Mouse (Mus musculus) T-helper 2 cell (primary cell): ENCODE results near the gene Zbp1.

Experiments used
- in situ Hi-C: fragments of 300-600 bp; cut with MboI, MseI; formaldehyde crosslinking; loops from one replicate; pipeline ENCODE4 v1.15.1; 2025; ENCODE audit warnings: high pct_unique_total_duplicates

The Zbp1 gene

GRCm38 (mm10) chr2:173217246-173217645 lies 1.5 kb downstream of the Zbp1 start:
- in situ Hi-C loops, result loop anchor here (5.0 kb wide), 1 partner anchor 235 kb away; no protein-coding TSS in a partner anchor

- in situ Hi-C loops, result loop anchor here (5.0 kb wide), 1 partner anchor 235 kb away; no protein-coding TSS in a partner anchor
These were observed 1.9 kb downstream of the Zbp1 start for GRCm38 (mm10) chr2:173216840-173217239.

- in situ Hi-C loops, result no loop called here
These were observed 6.5 kb downstream of the Zbp1 start for GRCm38 (mm10) chr2:173212227-173212626.

GRCm38 (mm10) chr2:173209091-173209815 lies 9.5 kb downstream of the Zbp1 start:
- in situ Hi-C loops, result no loop called here

- in situ Hi-C loops, result no loop called here
These were observed 11.7 kb downstream of the Zbp1 start for GRCm38 (mm10) chr2:173207051-173207450.

- in situ Hi-C loops, result no loop called here
These were observed 13.1 kb downstream of the Zbp1 start for GRCm38 (mm10) chr2:173205563-173206099.

GRCm38 (mm10) chr2:173204671-173205070 lies 14.1 kb downstream of the Zbp1 start:
- in situ Hi-C loops, result no loop called here

GRCm38 (mm10) chr2:173203726-173204125 lies 15.0 kb downstream of the Zbp1 start:
- in situ Hi-C loops, result no loop called here

- in situ Hi-C loops, result no loop called here
These were observed 15.6 kb downstream of the Zbp1 start for GRCm38 (mm10) chr2:173202924-173203689.

GRCm38 (mm10) chr2:173194796-173195195 lies 23.9 kb downstream of the Zbp1 start:
- in situ Hi-C loops, result loop anchor here (5.0 kb wide), 1 partner anchor 33 kb away; no protein-coding TSS in a partner anchor

GRCm38 (mm10) chr2:173187182-173187855 lies 31.4 kb downstream of the Zbp1 start:
- in situ Hi-C loops, result no loop called here

GRCm38 (mm10) chr2:173186047-173186943 lies 32.4 kb downstream of the Zbp1 start:
- in situ Hi-C loops, result no loop called here

GRCm38 (mm10) chr2:173185282-173185681 lies 33.4 kb downstream of the Zbp1 start:
- in situ Hi-C loops, result no loop called here

- in situ Hi-C loops, result loop anchor here (5.0 kb wide), 2 partner anchors 77 to 368 kb away; no protein-coding TSS in a partner anchor
These were observed 34.1 kb downstream of the Zbp1 start for GRCm38 (mm10) chr2:173184475-173185080.

- in situ Hi-C loops, result loop anchor here (5.0 kb wide), 2 partner anchors 77 to 368 kb away; no protein-coding TSS in a partner anchor
These were observed 34.8 kb downstream of the Zbp1 start for GRCm38 (mm10) chr2:173183836-173184460.

- in situ Hi-C loops, result loop anchor here (5.0 kb wide), 2 partner anchors 76 to 369 kb away; no protein-coding TSS in a partner anchor
These were observed 35.4 kb downstream of the Zbp1 start for GRCm38 (mm10) chr2:173183311-173183710.

- in situ Hi-C loops, result loop anchor here (5.0 kb wide), 2 partner anchors 75 to 370 kb away; no protein-coding TSS in a partner anchor
These were observed 35.9 kb downstream of the Zbp1 start for GRCm38 (mm10) chr2:173182796-173183195.

GRCm38 (mm10) chr2:173181901-173182300 lies 36.8 kb downstream of the Zbp1 start:
- in situ Hi-C loops, result loop anchor here (5.0 kb wide), 2 partner anchors 75 to 370 kb away; no protein-coding TSS in a partner anchor

GRCm38 (mm10) chr2:173181486-173181885 lies 37.2 kb downstream of the Zbp1 start:
- in situ Hi-C loops, result loop anchor here (5.0 kb wide), 2 partner anchors 74 to 371 kb away; no protein-coding TSS in a partner anchor
